Mouse (Mus musculus) heart, postnatal 36 days (tissue): ENCODE results near the gene Utp4. TPM values are rescaled to one million over a fixed set of nuclear protein-coding genes. Genes with fewer than 3 reads are reported as not detected.

Experiments used
- total RNA-seq, 2 experiments: library from RNA; stranded (reverse); gene quantifications; 2 replicates each; pipeline ENCODE4 v1.2.3; 2021

The Utp4 gene
- total RNA-seq, 2 experiments from 2014 or later = 20.2 to 22.2 TPM

Other genes starting within 250 kb of the Utp4 start
- 10 to 100 TPM; 10.7 to 11.2 TPM for gene Tango6, start 210.6 kb upstream of the Utp4 start, total RNA-seq
- 1 to 10 TPM; 1.4 to 1.5 TPM for gene Has3, start 23.4 kb upstream of the Utp4 start, total RNA-seq
- 10 to 100 TPM; 12.7 to 13.7 TPM for gene Sntb2, start 42.1 kb downstream of the Utp4 start, total RNA-seq
- 10 to 100 TPM; 62.3 to 64.3 TPM for gene Vps4a, start 137.6 kb downstream of the Utp4 start, total RNA-seq
- 10 to 100 TPM; 61.9 to 64.7 TPM for gene Pdf, start 155.0 kb downstream of the Utp4 start, total RNA-seq
- gene Cog8, start 163.1 kb downstream of the Utp4 start, total RNA-seq = 10 to 100 TPM; 18.8 to 18.9 TPM
- 10 to 100 TPM; 21.3 to 24.8 TPM for gene Nip7, start 163.2 kb downstream of the Utp4 start, total RNA-seq
- gene Tmed6, start 172.0 kb downstream of the Utp4 start, total RNA-seq = not detected
- 10 to 100 TPM; 11.5 to 13.9 TPM for gene Terf2, start 202.9 kb downstream of the Utp4 start, total RNA-seq